Mouse (Mus musculus): ENCODE results near the gene Pip4k2b. TPM values are rescaled to one million over a fixed set of nuclear protein-coding genes. Genes with fewer than 3 reads are reported as not detected.
"Not testable (repeated sequence)": the region's sequence is repeated elsewhere in the genome, so short reads cannot be mapped to it uniquely, and the experiment has no call there.

Pip4k2b gene
- polyA plus RNA-seq, 1 experiment from 2014 or later, result 4.4 TPM

GRCm38 (mm10) chr11:97743423-97743822 lies 1.1 kb downstream of the Pip4k2b start:
- Histone ChIP-seq H3K9me3 (ENCODE audit: control insufficient read depth, low read length) (no peaks in the 10 kb centered on the region), H3K9ac (ENCODE audit: low read depth, low read length) (peak overlapping the region; percentile 84), H3K27ac (ENCODE audit: low read depth, low read length) (peak overlapping the region; percentile 96), H3K4me1 (ENCODE audit: control insufficient read depth, insufficient read depth, low read depth, low read length) (peaks cover 21% of the 10 kb centered on the region), H3K27me3 (replicated peaks; ENCODE audit: control insufficient read depth, insufficient read depth, low read length) (no peaks in the 10 kb centered on the region), H3K4me2 (ENCODE audit: low read length) (peak overlapping the region; percentile 88), H3K4me3 (ENCODE audit: low read length) (peak overlapping the region; percentile 86), H3K36me3 (ENCODE audit: control insufficient read depth, insufficient read depth, low read length) (peaks cover 10% of the 10 kb centered on the region; the same call in 1 of the 2 replicates)
- 32% methylated on average over 9 of the region's 9 CpGs for WGBS
- no peak for ATAC-seq

DNA sequence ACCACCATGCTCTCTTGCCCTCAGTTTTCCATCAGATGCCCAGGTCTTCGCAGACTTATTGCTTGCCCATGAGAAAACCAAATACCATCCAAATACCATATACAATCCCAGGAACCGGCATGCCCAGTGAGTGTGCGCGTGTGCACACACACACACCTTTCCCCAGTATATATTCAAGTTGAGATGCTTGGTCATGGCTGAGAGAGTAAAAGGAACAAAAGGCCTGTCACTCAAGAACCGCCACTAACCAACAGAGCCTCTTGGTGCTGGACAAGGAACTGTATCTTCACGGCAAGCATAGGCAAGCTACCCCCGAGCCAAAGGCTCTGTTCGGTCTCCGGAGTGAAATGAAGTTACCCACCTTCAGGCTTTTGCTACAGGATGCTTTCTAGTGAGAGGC lies 1.9 kb downstream of the Pip4k2b start:
- Histone ChIP-seq H3K4me1 (ENCODE audit: control insufficient read depth, insufficient read depth, low read depth, low read length) (peaks cover 21% of the 10 kb centered on the region), H3K9me3 (ENCODE audit: control insufficient read depth, low read length) (no peaks in the 10 kb centered on the region), H3K4me3 (ENCODE audit: low read length) (peak overlapping the region; percentile 86), H3K36me3 (ENCODE audit: control insufficient read depth, insufficient read depth, low read length) (peaks cover 4% of the 10 kb centered on the region; the same call in 1 of the 2 replicates), H3K27me3 (replicated peaks; ENCODE audit: control insufficient read depth, insufficient read depth, low read length) (no peaks in the 10 kb centered on the region), H3K4me2 (ENCODE audit: low read length) (peak overlapping the region; percentile 88), H3K27ac (ENCODE audit: low read depth, low read length) (no peak overlapping the region), H3K9ac (ENCODE audit: low read depth, low read length) (no peak overlapping the region)
- no peak for ATAC-seq
- 81% methylated on average over 9 of the region's 9 CpGs for WGBS

DNA sequence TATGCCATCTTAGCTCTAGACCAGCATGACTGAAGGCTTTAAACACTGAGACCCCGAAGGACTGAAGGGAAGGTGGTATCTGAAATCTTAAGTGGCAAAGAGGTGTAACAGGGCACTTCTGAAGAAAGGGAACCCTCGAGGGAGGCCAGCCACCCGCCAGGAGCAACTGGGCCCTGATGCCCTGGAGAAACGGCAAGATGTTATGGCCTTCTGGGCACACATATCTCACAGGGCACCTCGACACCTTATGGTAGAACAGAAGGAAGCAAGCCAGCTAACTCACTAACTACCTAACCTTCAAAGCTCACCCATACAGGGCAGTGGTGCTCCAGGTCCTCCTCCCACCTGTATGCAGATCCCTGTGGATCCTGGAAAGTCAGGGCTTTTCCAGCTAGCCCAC lies 2.3 kb downstream of the Pip4k2b start:
- Histone ChIP-seq H3K27me3 (replicated peaks; ENCODE audit: control insufficient read depth, insufficient read depth, low read length) (no peaks in the 10 kb centered on the region), H3K4me1 (ENCODE audit: control insufficient read depth, insufficient read depth, low read depth, low read length) (peaks cover 21% of the 10 kb centered on the region), H3K27ac (ENCODE audit: low read depth, low read length) (no peak overlapping the region), H3K9me3 (ENCODE audit: control insufficient read depth, low read length) (no peaks in the 10 kb centered on the region), H3K9ac (ENCODE audit: low read depth, low read length) (no peak overlapping the region), H3K4me3 (ENCODE audit: low read length) (no peak overlapping the region), H3K36me3 (ENCODE audit: control insufficient read depth, insufficient read depth, low read length) (0 out of 2 replicates have a peak, but pooled peaks cover 1% of the 10 kb centered on the region), H3K4me2 (ENCODE audit: low read length) (peak overlapping the region; percentile 88)
- no peak for ATAC-seq
- 89% methylated on average over 5 of the region's 5 CpGs for WGBS

GRCm38 (mm10) chr11:97740190-97740589 lies 4.3 kb downstream of the Pip4k2b start:
- Histone ChIP-seq H3K9me3 (ENCODE audit: control insufficient read depth, low read length) (no peaks in the 10 kb centered on the region), H3K4me2 (ENCODE audit: low read length) (no peak overlapping the region), H3K27me3 (replicated peaks; ENCODE audit: control insufficient read depth, insufficient read depth, low read length) (no peaks in the 10 kb centered on the region), H3K4me1 (ENCODE audit: control insufficient read depth, insufficient read depth, low read depth, low read length) (peaks cover 21% of the 10 kb centered on the region), H3K27ac (ENCODE audit: low read depth, low read length) (peak overlapping the region; percentile 32; the same call in 1 of the 2 replicates), H3K4me3 (ENCODE audit: low read length) (no peak overlapping the region), H3K36me3 (ENCODE audit: control insufficient read depth, insufficient read depth, low read length) (no peaks in the 10 kb centered on the region), H3K9ac (ENCODE audit: low read depth, low read length) (no peak overlapping the region)
- WGBS, result 36% methylated on average over 7 of the region's 7 CpGs
- ATAC-seq, result no peak

GRCm38 (mm10) chr11:97739155-97739554 lies 5.3 kb downstream of the Pip4k2b start:
- no peak for ATAC-seq
- no peak overlapping the region for H3K27ac ChIP-seq (ENCODE audit: low read depth, low read length)
- WGBS, result 87% methylated on average over 3 of the region's 3 CpGs

DNA sequence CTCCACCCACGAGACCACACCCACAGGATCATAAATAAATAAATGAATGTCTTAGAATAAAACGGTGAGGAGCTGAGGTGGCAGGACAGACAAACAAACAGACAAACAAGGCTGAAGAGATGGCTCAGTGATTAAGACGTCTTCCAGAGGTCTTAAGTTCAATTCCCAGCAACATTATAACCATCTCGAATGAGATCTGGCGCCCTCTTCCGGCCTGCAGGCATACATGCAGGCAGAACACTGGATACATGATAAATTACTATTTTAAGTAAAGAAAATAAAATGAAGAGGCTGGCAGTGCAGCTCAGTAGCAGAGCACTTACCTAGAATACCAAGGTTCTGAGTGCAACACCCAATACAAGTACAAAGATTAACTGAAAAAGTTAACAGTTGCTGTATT lies 5.8 kb downstream of the Pip4k2b start:
- no peak for ATAC-seq
- H3K4me1 ChIP-seq (ENCODE audit: control insufficient read depth, insufficient read depth, low read depth, low read length), result peaks cover 23% of the 10 kb centered on the region

More at GRCm38 (mm10) chr11:97739155-97739554, 5.3 kb downstream of the Pip4k2b start:
- Histone ChIP-seq H3K9me3 (ENCODE audit: control insufficient read depth, low read length) (no peaks in the 10 kb centered on the region), H3K27me3 (replicated peaks; ENCODE audit: control insufficient read depth, insufficient read depth, low read length) (no peaks in the 10 kb centered on the region), H3K4me3 (ENCODE audit: low read length) (no peak overlapping the region), H3K9ac (ENCODE audit: low read depth, low read length) (no peak overlapping the region), H3K4me2 (ENCODE audit: low read length) (no peak overlapping the region), H3K4me1 (ENCODE audit: control insufficient read depth, insufficient read depth, low read depth, low read length) (peaks cover 21% of the 10 kb centered on the region), H3K36me3 (ENCODE audit: control insufficient read depth, insufficient read depth, low read length) (no peaks in the 10 kb centered on the region)

DNA sequence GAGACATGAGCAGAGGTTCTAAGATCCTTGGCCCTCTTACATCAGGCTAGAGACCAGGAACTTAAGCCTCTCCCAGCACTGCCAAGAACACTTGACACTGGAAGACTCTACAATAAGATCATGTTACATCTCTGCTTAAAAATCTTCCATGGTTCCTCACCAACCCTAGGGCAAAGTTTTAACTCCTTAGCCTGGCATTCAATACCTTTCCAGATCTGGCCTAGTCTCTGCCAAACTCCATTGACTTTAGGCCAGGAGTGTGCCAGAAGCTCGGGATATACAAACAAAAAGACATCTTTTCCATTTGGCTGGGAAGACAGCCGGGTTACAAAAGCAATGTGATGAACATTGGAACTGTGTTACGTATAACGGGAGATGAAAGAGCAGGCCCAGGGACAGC lies 6.9 kb downstream of the Pip4k2b start:
- 64% methylated on average over 4 of the region's 4 CpGs for WGBS
- Histone ChIP-seq H3K4me2 (ENCODE audit: low read length) (no peak overlapping the region), H3K36me3 (ENCODE audit: control insufficient read depth, insufficient read depth, low read length) (no peaks in the 10 kb centered on the region), H3K4me3 (ENCODE audit: low read length) (no peak overlapping the region), H3K27ac (ENCODE audit: low read depth, low read length) (no peak overlapping the region), H3K9ac (ENCODE audit: low read depth, low read length) (no peak overlapping the region), H3K27me3 (replicated peaks; ENCODE audit: control insufficient read depth, insufficient read depth, low read length) (no peaks in the 10 kb centered on the region), H3K4me1 (ENCODE audit: control insufficient read depth, insufficient read depth, low read depth, low read length) (peaks cover 12% of the 10 kb centered on the region), H3K9me3 (ENCODE audit: control insufficient read depth, low read length) (no peaks in the 10 kb centered on the region)
- ATAC-seq, result no peak

More for the DNA sequence above, 5.8 kb downstream of the Pip4k2b start:
- Histone ChIP-seq H3K36me3 (ENCODE audit: control insufficient read depth, insufficient read depth, low read length) (no peaks in the 10 kb centered on the region), H3K4me2 (ENCODE audit: low read length) (no peak overlapping the region), H3K27ac (ENCODE audit: low read depth, low read length) (no peak overlapping the region), H3K9ac (ENCODE audit: low read depth, low read length) (no peak overlapping the region), H3K27me3 (replicated peaks; ENCODE audit: control insufficient read depth, insufficient read depth, low read length) (no peaks in the 10 kb centered on the region), H3K9me3 (ENCODE audit: control insufficient read depth, low read length) (no peaks in the 10 kb centered on the region), H3K4me3 (ENCODE audit: low read length) (no peak overlapping the region)
- WGBS, result 64% methylated on average over 6 of the region's 6 CpGs

DNA sequence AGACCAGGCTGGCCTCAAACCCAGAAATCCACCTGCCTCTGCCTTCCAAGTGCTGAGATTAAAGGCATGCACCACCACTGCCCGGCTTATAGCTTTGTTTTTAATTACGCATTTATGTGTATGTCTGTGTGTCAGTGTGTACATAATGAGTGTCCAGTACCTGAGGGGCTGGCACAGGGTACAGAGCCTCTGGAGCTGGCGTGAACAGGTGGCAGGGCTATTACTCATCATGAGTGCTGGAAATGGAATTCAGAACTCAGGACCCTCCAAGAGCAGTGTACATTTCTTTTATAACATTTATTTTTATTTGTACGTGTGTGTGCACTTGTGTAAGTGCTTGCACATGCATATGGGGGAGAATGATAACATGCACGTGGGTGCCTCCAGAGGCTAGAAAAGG lies 7.9 kb downstream of the Pip4k2b start:
- no peak overlapping the region for H3K27ac ChIP-seq (ENCODE audit: low read depth, low read length)
- no peaks in the 10 kb centered on the region for H3K27me3 ChIP-seq (replicated peaks; ENCODE audit: control insufficient read depth, insufficient read depth, low read length)
- 91% methylated on average over 5 of the region's 5 CpGs for WGBS
- no peak overlapping the region for H3K9ac ChIP-seq (ENCODE audit: low read depth, low read length)
- no peak overlapping the region for H3K4me2 ChIP-seq (ENCODE audit: low read length)
- no peaks in the 10 kb centered on the region for H3K9me3 ChIP-seq (ENCODE audit: control insufficient read depth, low read length)
- H3K4me1 ChIP-seq (ENCODE audit: control insufficient read depth, insufficient read depth, low read depth, low read length), result peaks cover 5% of the 10 kb centered on the region
- H3K36me3 ChIP-seq (ENCODE audit: control insufficient read depth, insufficient read depth, low read length), result 0 out of 2 replicates have a peak, but pooled peaks cover 2% of the 10 kb centered on the region
- no peak for ATAC-seq
- H3K4me3 ChIP-seq (ENCODE audit: low read length), result no peak overlapping the region

DNA sequence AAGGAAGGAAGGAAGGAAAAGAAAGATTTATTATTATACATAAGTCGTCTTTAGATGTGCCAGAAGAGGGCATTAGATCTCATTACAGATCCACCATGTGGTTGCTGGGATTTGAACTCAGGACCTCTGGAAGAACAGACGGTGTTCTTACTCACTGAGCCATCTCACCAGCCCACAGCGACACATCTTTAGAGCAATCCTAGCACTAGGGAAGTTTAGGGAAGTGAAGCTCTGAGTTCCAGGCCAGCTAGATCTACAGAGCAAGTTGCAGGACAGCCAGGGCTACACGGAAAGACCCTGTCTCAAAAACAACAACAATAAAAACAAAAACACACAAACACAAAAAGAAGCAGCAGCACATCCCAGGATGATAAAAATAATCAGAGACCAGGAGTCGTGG lies 9.7 kb downstream of the Pip4k2b start:
- not testable (repeated sequence) for H3K4me2 ChIP-seq (ENCODE audit: low read length); H3K27me3 ChIP-seq (replicated peaks; ENCODE audit: control insufficient read depth, insufficient read depth, low read length); ATAC-seq; H3K27ac ChIP-seq (ENCODE audit: low read depth, low read length); H3K4me1 ChIP-seq (ENCODE audit: control insufficient read depth, insufficient read depth, low read depth, low read length); H3K4me3 ChIP-seq (ENCODE audit: low read length); H3K9me3 ChIP-seq (ENCODE audit: control insufficient read depth, low read length); H3K9ac ChIP-seq (ENCODE audit: low read depth, low read length); H3K36me3 ChIP-seq (ENCODE audit: control insufficient read depth, insufficient read depth, low read length)
- 85% methylated on average over 5 of the region's 5 CpGs for WGBS

DNA sequence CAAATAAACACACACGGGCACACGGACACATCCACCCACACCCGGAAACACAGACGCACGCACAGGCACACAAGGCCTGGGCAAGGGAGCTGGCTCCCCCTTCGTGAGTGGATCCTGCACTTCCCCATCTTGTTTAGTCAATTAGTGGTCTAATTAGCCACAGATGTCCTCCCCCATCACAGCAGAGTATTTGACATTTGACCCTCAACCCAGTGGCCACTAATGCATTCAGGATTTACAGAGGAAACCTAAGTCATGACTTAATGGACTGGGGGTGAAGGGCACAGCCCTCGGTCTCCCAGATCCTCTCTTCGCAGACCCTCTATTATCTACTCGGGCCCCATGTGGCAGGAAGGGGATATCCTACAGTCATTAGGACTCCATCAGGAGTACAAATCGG lies 10.8 kb downstream of the Pip4k2b start:
- H3K36me3 ChIP-seq (ENCODE audit: control insufficient read depth, insufficient read depth, low read length), result peaks cover 11% of the 10 kb centered on the region
- H3K9ac ChIP-seq (ENCODE audit: low read depth, low read length), result no peak overlapping the region
- no peak overlapping the region for H3K4me3 ChIP-seq (ENCODE audit: low read length)
- no peak overlapping the region for H3K27ac ChIP-seq (ENCODE audit: low read depth, low read length)
- WGBS, result 53% methylated on average over 10 of the region's 10 CpGs
- H3K4me2 ChIP-seq (ENCODE audit: low read length), result no peak overlapping the region
- no peak for ATAC-seq
- H3K9me3 ChIP-seq (ENCODE audit: control insufficient read depth, low read length), result no peaks in the 10 kb centered on the region
- H3K4me1 ChIP-seq (ENCODE audit: control insufficient read depth, insufficient read depth, low read depth, low read length), result peaks cover 2% of the 10 kb centered on the region; the same call in 1 of the 2 replicates
- no peaks in the 10 kb centered on the region for H3K27me3 ChIP-seq (replicated peaks; ENCODE audit: control insufficient read depth, insufficient read depth, low read length)
